Mouse (Mus musculus): ENCODE results near the gene Mgl2. TPM values are rescaled to one million over a fixed set of nuclear protein-coding genes. Genes with fewer than 3 reads are reported as not detected.

Gene Mgl2
- polyA plus RNA-seq (2014; fragmentation: Nextera tagmentation; extraction: Ambion mirVana), result 5.9 and 6.4 TPM in 2 replicates

DNA sequence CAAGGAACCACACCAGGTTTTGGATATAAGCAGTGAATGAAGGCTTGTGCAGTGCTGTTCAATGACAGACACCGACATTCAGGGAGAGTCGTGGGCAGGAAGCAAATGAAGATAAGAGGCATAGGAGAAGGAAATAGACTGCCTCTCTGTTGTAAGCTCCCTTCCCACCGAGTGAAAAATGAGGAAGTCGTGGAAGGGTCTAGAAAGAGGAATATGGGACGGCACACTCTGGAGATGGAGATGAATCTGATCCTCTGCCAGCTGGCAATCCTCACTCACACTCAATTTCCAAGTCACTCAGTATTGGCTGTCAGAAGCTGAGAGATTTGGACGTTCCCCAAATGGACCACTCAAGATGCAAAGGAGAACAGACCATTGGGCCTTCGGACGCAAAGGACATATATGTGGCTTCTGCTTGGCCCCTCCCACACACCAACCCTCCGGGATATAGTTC is at the start of gene Mgl2:
Gene Mgl2, plus strand, starts transcription at position 404 of the 454 bp plus-strand sequence.
- H3K4me1 ChIP-seq (ENCODE audit: insufficient read depth), result peaks cover 4% of the 10 kb centered on the region
- TF ChIP-seq CTCF (IDR thresholded peaks at IDR 0.05; ENCODE audit: low read depth), result no peak
- H3K36me3 ChIP-seq (ENCODE audit: insufficient read depth), result no peaks in the 10 kb centered on the region
- H3K4me3 ChIP-seq (ENCODE audit: low read depth, low read length), result no peak within 1 kb of the TSS
- H3K27ac ChIP-seq (ENCODE audit: low read depth), result peak within 1 kb of the TSS; percentile 58
- no peaks in the 10 kb centered on the region for H3K9me3 ChIP-seq (ENCODE audit: low read depth, low read length)
- WGBS, result 28% methylated on average over 9 of the region's 9 CpGs
- peak; percentile 97 for DNase-seq
- H3K4me2 ChIP-seq, result peak within 1 kb of the TSS; percentile 27; the same call in 1 of the 2 replicates
- no peak within 1 kb of the TSS for H3K9ac ChIP-seq
- no peaks in the 10 kb centered on the region for H3K27me3 ChIP-seq (ENCODE audit: insufficient read depth, low read length)
- ATAC-seq (ENCODE audit: insufficient read depth), result peak; percentile 94

- Histone ChIP-seq H3K9ac (no peak overlapping the region), H3K4me1 (ENCODE audit: insufficient read depth) (no peaks in the 10 kb centered on the region), H3K27me3 (ENCODE audit: insufficient read depth, low read length) (no peaks in the 10 kb centered on the region), H3K27ac (ENCODE audit: low read depth) (no peak overlapping the region), H3K4me2 (no peak overlapping the region), H3K36me3 (ENCODE audit: insufficient read depth) (no peaks in the 10 kb centered on the region), H3K9me3 (ENCODE audit: low read depth, low read length) (no peaks in the 10 kb centered on the region), H3K4me3 (ENCODE audit: low read depth, low read length) (no peak overlapping the region)
- DNase-seq (no peak), ATAC-seq (ENCODE audit: insufficient read depth) (no peak)
- TF ChIP-seq CTCF (IDR thresholded peaks at IDR 0.05; ENCODE audit: low read depth), result no peak
- 78% methylated on average over 15 of the region's 15 CpGs for WGBS
Measured at GRCm38 (mm10) chr11:70080803-70081590, 49.1 kb upstream of the Mgl2 start.

DNA sequence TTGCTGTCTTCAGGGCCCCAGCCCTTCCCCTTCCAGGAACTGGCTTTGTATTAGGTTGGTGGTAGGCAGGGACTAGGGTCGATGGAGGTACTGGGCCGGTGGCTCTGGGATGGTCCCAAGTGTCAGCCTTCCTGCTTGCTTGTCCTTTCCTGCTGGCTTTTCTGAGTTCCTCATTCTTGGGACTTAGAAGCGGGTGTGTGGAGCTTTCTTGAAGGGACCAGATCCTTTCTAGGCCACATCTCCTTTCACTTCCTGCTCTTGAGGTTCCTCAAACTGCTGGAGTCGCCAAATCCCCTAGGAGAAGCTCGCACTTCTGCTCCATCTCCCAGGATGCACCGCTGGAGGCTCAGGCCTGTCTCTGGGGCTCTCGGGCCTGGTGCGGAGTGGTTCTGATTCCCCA is 45.6 kb upstream of the Mgl2 start:
- Histone ChIP-seq H3K9ac (no peak overlapping the region), H3K9me3 (ENCODE audit: low read depth, low read length) (no peaks in the 10 kb centered on the region), H3K4me2 (no peak overlapping the region), H3K27me3 (ENCODE audit: insufficient read depth, low read length) (no peaks in the 10 kb centered on the region), H3K4me3 (ENCODE audit: low read depth, low read length) (no peak overlapping the region), H3K27ac (ENCODE audit: low read depth) (no peak overlapping the region), H3K36me3 (ENCODE audit: insufficient read depth) (no peaks in the 10 kb centered on the region), H3K4me1 (ENCODE audit: insufficient read depth) (no peaks in the 10 kb centered on the region)
- no peak for TF ChIP-seq CTCF (IDR thresholded peaks at IDR 0.05; ENCODE audit: low read depth)
- no peak for ATAC-seq (ENCODE audit: insufficient read depth)
- WGBS, result 78% methylated on average over 8 of the region's 8 CpGs
- no peak for DNase-seq

DNA sequence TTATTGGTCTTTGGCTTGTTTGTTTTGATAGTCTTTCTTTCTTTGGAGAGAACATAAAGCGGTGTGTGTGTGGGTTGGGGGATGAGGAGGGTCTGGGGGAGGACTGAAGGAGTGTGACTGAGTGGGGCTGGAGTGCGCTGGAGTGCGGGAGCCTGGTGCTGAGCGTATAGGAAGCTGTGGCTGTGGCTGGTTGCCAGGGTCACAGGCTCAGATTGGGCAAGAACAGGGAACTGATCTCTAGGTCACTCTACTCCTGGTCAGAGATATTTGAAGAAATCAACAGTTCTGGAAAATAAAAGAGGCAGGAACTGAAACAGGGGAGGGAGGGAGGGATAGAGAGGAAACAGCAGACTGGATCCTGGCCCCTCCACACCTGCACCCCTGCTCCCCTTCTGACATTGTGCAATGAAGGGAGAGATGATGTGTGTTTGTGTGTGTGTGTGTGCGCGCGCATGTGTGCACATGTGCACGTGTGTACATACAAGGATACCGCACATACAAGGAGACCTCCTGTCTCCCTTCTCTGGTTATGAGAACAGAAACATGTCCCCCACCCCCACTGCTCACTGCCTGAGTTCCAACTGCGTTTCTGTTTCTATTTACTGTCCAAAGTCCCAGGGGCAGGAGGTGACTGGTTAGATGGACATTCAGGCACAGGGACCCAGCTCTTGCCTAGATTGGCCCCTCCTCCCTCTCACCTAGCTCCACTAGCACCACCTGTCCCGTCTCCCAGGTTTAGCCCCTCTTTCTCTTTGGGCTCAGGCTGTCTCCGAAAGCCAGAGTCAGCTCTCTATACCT is 37.9 kb upstream of the Mgl2 start, which contains the start of gene Asgr2:
Gene Asgr2, plus strand, starts transcription at position 659 of the 798 bp plus-strand sequence.
- 58% methylated on average over 12 of the region's 12 CpGs for WGBS
- Histone ChIP-seq H3K9ac (no peak within 1 kb of the TSS), H3K4me1 (ENCODE audit: insufficient read depth) (no peaks in the 10 kb centered on the region), H3K9me3 (ENCODE audit: low read depth, low read length) (no peaks in the 10 kb centered on the region), H3K4me2 (no peak within 1 kb of the TSS), H3K4me3 (ENCODE audit: low read depth, low read length) (no peak within 1 kb of the TSS), H3K27me3 (ENCODE audit: insufficient read depth, low read length) (no peaks in the 10 kb centered on the region), H3K36me3 (ENCODE audit: insufficient read depth) (no peaks in the 10 kb centered on the region), H3K27ac (ENCODE audit: low read depth) (no peak within 1 kb of the TSS)
- DNase-seq (peak; percentile 28), ATAC-seq (ENCODE audit: insufficient read depth) (no peak)
- no peak for TF ChIP-seq CTCF (IDR thresholded peaks at IDR 0.05; ENCODE audit: low read depth)

GRCm38 (mm10) chr11:70097396-70097795 is 32.7 kb upstream of the Mgl2 start:
- DNase-seq, result peak; percentile 57
- H3K4me2 ChIP-seq, result no peak overlapping the region; the same call in 1 of the 2 replicates
- ATAC-seq (ENCODE audit: insufficient read depth), result no peak
- no peaks in the 10 kb centered on the region for H3K36me3 ChIP-seq (ENCODE audit: insufficient read depth)
- no peak overlapping the region for H3K27ac ChIP-seq (ENCODE audit: low read depth)
- H3K9ac ChIP-seq, result no peak overlapping the region
- no peaks in the 10 kb centered on the region for H3K9me3 ChIP-seq (ENCODE audit: low read depth, low read length)
- no peak for TF ChIP-seq CTCF (IDR thresholded peaks at IDR 0.05; ENCODE audit: low read depth)
- H3K4me3 ChIP-seq (ENCODE audit: low read depth, low read length), result no peak overlapping the region
- WGBS, result 45% methylated on average over 11 of the region's 11 CpGs
- H3K4me1 ChIP-seq (ENCODE audit: insufficient read depth), result no peaks in the 10 kb centered on the region
- H3K27me3 ChIP-seq (ENCODE audit: insufficient read depth, low read length), result no peaks in the 10 kb centered on the region

DNA sequence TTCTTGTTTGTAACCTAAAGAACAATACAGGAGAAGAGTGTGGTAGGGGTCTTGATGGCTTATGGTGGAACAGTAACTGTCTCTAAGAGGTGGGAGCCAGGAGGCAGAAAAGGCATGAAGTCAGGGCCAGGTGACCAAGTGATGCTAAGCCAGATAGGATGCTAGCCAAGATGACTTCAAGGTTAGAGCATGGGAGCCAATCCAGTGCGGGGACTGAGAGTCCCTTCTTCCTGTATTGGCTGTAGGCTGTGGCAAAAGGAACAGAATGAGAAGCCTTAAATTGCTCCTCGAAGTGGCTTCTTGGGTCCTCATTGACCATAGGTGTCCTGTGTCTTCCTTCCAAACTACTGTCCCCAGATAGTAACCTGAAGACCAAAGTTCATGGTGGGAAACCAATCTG is 31.0 kb upstream of the Mgl2 start:
- no peak overlapping the region for H3K4me3 ChIP-seq (ENCODE audit: low read depth, low read length)
- H3K9me3 ChIP-seq (ENCODE audit: low read depth, low read length), result no peaks in the 10 kb centered on the region
- DNase-seq, result no peak
- H3K9ac ChIP-seq, result no peak overlapping the region
- H3K27ac ChIP-seq (ENCODE audit: low read depth), result no peak overlapping the region
- no peak overlapping the region for H3K4me2 ChIP-seq
- H3K36me3 ChIP-seq (ENCODE audit: insufficient read depth), result no peaks in the 10 kb centered on the region
- no peak for ATAC-seq (ENCODE audit: insufficient read depth)
- 83% methylated on average over 2 of the region's 2 CpGs for WGBS
- H3K4me1 ChIP-seq (ENCODE audit: insufficient read depth), result no peaks in the 10 kb centered on the region
- H3K27me3 ChIP-seq (ENCODE audit: insufficient read depth, low read length), result no peaks in the 10 kb centered on the region
- TF ChIP-seq CTCF (IDR thresholded peaks at IDR 0.05; ENCODE audit: low read depth), result no peak

GRCm38 (mm10) chr11:70099809-70100208 is 30.3 kb upstream of the Mgl2 start:
- no peak for TF ChIP-seq CTCF (IDR thresholded peaks at IDR 0.05; ENCODE audit: low read depth)
- no peak for DNase-seq
- no peak overlapping the region for H3K9ac ChIP-seq
- ATAC-seq (ENCODE audit: insufficient read depth), result no peak
- no peak overlapping the region for H3K4me3 ChIP-seq (ENCODE audit: low read depth, low read length)
- no peaks in the 10 kb centered on the region for H3K27me3 ChIP-seq (ENCODE audit: insufficient read depth, low read length)
- H3K4me2 ChIP-seq, result no peak overlapping the region
- H3K4me1 ChIP-seq (ENCODE audit: insufficient read depth), result no peaks in the 10 kb centered on the region
- no peaks in the 10 kb centered on the region for H3K36me3 ChIP-seq (ENCODE audit: insufficient read depth)
- H3K9me3 ChIP-seq (ENCODE audit: low read depth, low read length), result no peaks in the 10 kb centered on the region
- no peak overlapping the region for H3K27ac ChIP-seq (ENCODE audit: low read depth)
- WGBS, result 86% methylated on average over 2 of the region's 2 CpGs

Measured in lung, embryonic 14.5 days (tissue).